7 mouse cellular contexts compared by ENCODE assay signal in the genomic region with DNA sequence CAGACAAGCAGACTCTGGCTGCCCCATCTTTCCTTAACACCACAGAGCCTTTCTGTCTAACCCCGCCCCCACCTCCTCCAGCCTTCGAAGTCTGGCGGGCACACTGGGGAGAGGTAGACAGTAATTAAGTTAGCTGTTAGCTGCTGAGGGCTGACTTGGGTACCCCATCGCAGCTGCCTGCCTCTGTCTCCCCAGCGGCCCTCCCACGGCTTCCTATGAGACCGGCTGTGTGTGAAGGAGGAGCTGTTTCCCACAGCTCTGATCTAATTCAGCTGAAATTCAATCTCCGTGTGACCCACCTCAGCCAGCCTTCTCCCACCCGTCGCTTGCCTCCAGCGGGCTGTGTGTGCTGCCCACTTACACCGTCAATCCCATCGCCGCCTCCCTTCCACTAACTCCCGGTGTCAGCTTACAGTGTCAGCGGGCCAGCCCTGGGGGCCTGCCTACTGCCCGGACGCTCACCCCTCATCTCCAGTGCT.
DNase-seq lines count a peak whose midpoint lies in the region; ATAC-seq lines count a peak whose summit lies in the region.

No protein-coding gene starts in this region.

- H3K4me1 ChIP-seq in forebrain, embryonic 14.5 days (ENCODE audit: control insufficient read depth, insufficient read depth, low read length): peaks cover 20% of the 10 kb centered on the region
- peaks cover 35% of the 10 kb centered on the region for H3K4me1 ChIP-seq in midbrain, embryonic 12.5 days
- peaks cover 21% of the 10 kb centered on the region for H3K4me1 ChIP-seq in stomach, embryonic 16.5 days (ENCODE audit: control insufficient read depth, insufficient read depth, low read length)

- peak; percentile 81 for ATAC-seq in forebrain, embryonic 14.5 days
- peak; percentile 87 for ATAC-seq in midbrain, embryonic 12.5 days (ENCODE audit: low FRiP score, low read depth)
- peak; percentile 72 for ATAC-seq in stomach, embryonic 16.5 days (ENCODE audit: insufficient read depth, low FRiP score)

- WGBS in forebrain, embryonic 14.5 days: 1% methylated on average over 18 of the region's 18 CpGs
- 1% methylated on average over 18 of the region's 18 CpGs for WGBS in midbrain, embryonic 12.5 days
- 2% methylated on average over 18 of the region's 18 CpGs for WGBS in stomach, embryonic 16.5 days

- H3K4me3 ChIP-seq in forebrain, embryonic 14.5 days (ENCODE audit: low read depth, low read length): peak overlapping the region; percentile 26
- H3K4me3 ChIP-seq in midbrain, embryonic 12.5 days: peak overlapping the region; percentile 33
- peak overlapping the region; percentile 39 for H3K4me3 ChIP-seq in stomach, embryonic 16.5 days (replicated peaks; ENCODE audit: low read length)

- H3K9ac ChIP-seq in forebrain, embryonic 14.5 days (ENCODE audit: low read length): peak overlapping the region; percentile 50
- H3K9ac ChIP-seq in midbrain, embryonic 12.5 days (replicated peaks): peak overlapping the region; percentile 46
- H3K9ac ChIP-seq in stomach, embryonic 16.5 days (ENCODE audit: low read length): peak overlapping the region; percentile 50

- peak overlapping the region; percentile 60 for H3K4me2 ChIP-seq in forebrain, embryonic 14.5 days (ENCODE audit: low read length)
- H3K4me2 ChIP-seq in midbrain, embryonic 12.5 days (replicated peaks): peak overlapping the region; percentile 58
- peak overlapping the region; percentile 65 for H3K4me2 ChIP-seq in stomach, embryonic 16.5 days (ENCODE audit: low read depth, low read length)

- DNase-seq in CD4-positive, CD25-positive, alpha-beta regulatory T cell, adult 2 months (ENCODE audit: low read depth, low spot score): peak; percentile 57
- peak; percentile 67 for DNase-seq in Muller cell, postnatal 12 days (ENCODE audit: inconsistent ontology term)
- DNase-seq in forebrain, embryonic 14.5 days (ENCODE audit: low spot score): peak; percentile 64
- peak; percentile 67 for DNase-seq in heart, postnatal 4 days
- peak; percentile 41 for DNase-seq in left cerebral cortex, postnatal 4 days

- no peaks in the 10 kb centered on the region for H3K27me3 ChIP-seq in forebrain, embryonic 14.5 days (replicated peaks; ENCODE audit: control insufficient read depth, insufficient read depth, low read length)
- H3K27me3 ChIP-seq in midbrain, embryonic 12.5 days: peaks cover 21% of the 10 kb centered on the region
- no peaks in the 10 kb centered on the region for H3K27me3 ChIP-seq in stomach, embryonic 16.5 days (ENCODE audit: control insufficient read depth, insufficient read depth, low read length)

- H3K9me3 ChIP-seq in forebrain, embryonic 14.5 days (replicated peaks; ENCODE audit: control insufficient read depth, low read length): no peaks in the 10 kb centered on the region
- H3K9me3 ChIP-seq in midbrain, embryonic 12.5 days: no peaks in the 10 kb centered on the region
- no peaks in the 10 kb centered on the region for H3K9me3 ChIP-seq in stomach, embryonic 16.5 days (replicated peaks; ENCODE audit: control insufficient read depth, low read length)

- H3K36me3 ChIP-seq in forebrain, embryonic 14.5 days (ENCODE audit: control insufficient read depth, insufficient read depth, low read length): no peaks in the 10 kb centered on the region
- H3K36me3 ChIP-seq in midbrain, embryonic 12.5 days: no peaks in the 10 kb centered on the region
- H3K36me3 ChIP-seq in stomach, embryonic 16.5 days (ENCODE audit: control insufficient read depth, insufficient read depth, low read length): no peaks in the 10 kb centered on the region

- peak overlapping the region; percentile 15; the same call in 1 of the 2 replicates for H3K27ac ChIP-seq in forebrain, embryonic 14.5 days (ENCODE audit: low read depth, low read length)
- H3K27ac ChIP-seq in midbrain, embryonic 12.5 days (replicated peaks): peak overlapping the region; percentile 76
- peak overlapping the region; percentile 36; the same call in 1 of the 2 replicates for H3K27ac ChIP-seq in stomach, embryonic 16.5 days (ENCODE audit: low read length)

- intact Hi-C loops in left cerebral cortex, postnatal 4 days (cut with DNase I): no loop called here

Comparison
In these comparisons a context has a peak if more than half of its experiments do, and no peak if none do; other contexts are left out.
1. Peak in every context shown above with its lines: DNase-seq, ATAC-seq, H3K4me3 ChIP-seq and H3K27ac ChIP-seq.
2. H3K27ac ChIP-seq: peak in every context shown above with its lines; median percentile 76 in midbrain, embryonic 12.5 days; 36 in stomach, embryonic 16.5 days; 15 in forebrain, embryonic 14.5 days.